Mouse (Mus musculus): ENCODE measurements around the gene Defb19. TPM values are rescaled to one million over a fixed set of nuclear protein-coding genes. Genes with fewer than 3 reads are reported as not detected.

Gene Defb19
- polyA plus RNA-seq, 1 experiment from 2014 or later: not detected

DNA sequence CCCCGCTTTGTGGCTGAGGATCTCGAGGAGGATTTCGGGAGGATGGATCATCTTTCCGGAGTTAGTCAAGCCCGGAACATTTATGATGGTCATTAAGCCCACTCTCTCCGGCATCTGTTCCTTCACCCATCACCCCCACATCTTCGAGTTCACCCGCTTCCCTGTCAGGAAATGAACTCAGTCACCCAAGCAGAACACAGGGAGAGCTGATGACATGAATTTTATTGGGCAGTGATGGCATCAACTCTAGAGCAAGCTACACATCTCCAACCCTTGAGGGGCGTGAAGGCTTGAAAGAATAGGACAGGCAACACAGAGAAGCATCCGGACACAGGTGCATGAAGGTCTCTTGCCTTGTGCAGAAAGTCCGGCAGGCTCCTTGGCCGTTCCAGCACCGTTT lies 42.0 kb upstream of the Defb19 start:
- Histone ChIP-seq H3K4me1 (ENCODE audit: control insufficient read depth, insufficient read depth, low read length) (peaks cover 2% of the 10 kb centered on the region; the same call in 1 of the 2 replicates), H3K9ac (replicated peaks; ENCODE audit: low read length) (no peak overlapping the region), H3K36me3 (replicated peaks; ENCODE audit: control insufficient read depth, insufficient read depth, low read depth, low read length) (no peaks in the 10 kb centered on the region), H3K4me2 (ENCODE audit: low read depth, low read length) (no peak overlapping the region), H3K27me3 (ENCODE audit: control insufficient read depth, insufficient read depth, low read length) (peaks cover 17% of the 10 kb centered on the region), H3K9me3 (replicated peaks; ENCODE audit: control insufficient read depth, low read length) (no peaks in the 10 kb centered on the region), H3K4me3 (ENCODE audit: low read depth, low read length) (no peak overlapping the region), H3K27ac (replicated peaks; ENCODE audit: low read depth, low read length) (no peak overlapping the region)
- DNase-seq (ENCODE audit: low spot score) (no peak), ATAC-seq (replicated peaks; ENCODE audit: insufficient number of reproducible peaks, low FRiP score, low TSS enrichment, low read depth) (no peak)
- 88% methylated on average over 13 of the region's 13 CpGs for WGBS

DNA sequence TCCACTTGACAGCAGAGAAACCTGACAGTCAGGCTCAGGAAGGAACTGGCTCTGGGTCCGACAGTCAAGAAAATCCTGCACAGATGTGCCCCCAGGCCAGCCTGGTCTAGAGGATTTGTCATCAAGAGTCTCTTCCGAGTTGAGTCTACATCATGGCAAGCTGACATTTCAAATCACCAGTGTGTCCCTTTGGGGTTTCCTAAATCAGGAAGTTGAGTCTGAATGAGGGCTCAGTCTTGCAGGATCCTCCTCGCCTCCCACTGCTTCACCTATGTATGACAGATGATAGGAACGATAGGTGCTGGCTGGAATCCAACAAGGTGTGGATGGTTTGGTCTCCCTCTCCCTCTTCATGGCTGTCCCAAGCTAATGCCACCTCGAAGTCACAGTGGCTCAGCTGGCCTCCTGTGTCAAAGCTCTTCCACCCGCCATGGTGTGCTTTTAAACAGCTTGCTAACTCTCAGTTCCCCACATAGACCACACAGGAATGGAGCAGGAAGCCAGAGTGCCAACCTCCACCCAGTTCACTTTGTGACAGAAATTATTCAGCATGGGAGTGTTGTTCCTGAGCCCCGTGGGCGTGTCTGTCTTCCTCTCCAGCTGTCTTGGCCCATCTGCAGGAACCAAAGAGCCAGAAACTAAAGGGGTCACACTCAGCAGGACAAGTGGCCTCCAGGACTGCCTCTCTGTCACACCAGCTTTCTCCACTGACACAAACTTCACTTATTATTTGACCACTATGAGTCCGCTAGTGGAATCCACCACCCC lies 40.4 kb upstream of the Defb19 start:
- no peak overlapping the region for H3K4me3 ChIP-seq (ENCODE audit: low read depth, low read length)
- WGBS: 63% methylated on average over 9 of the region's 9 CpGs
- no peak overlapping the region for H3K9ac ChIP-seq (replicated peaks; ENCODE audit: low read length)
- DNase-seq (ENCODE audit: low spot score) (no peak), ATAC-seq (replicated peaks; ENCODE audit: insufficient number of reproducible peaks, low FRiP score, low TSS enrichment, low read depth) (no peak)
- H3K36me3 ChIP-seq (replicated peaks; ENCODE audit: control insufficient read depth, insufficient read depth, low read depth, low read length): no peaks in the 10 kb centered on the region
- H3K9me3 ChIP-seq (replicated peaks; ENCODE audit: control insufficient read depth, low read length): no peaks in the 10 kb centered on the region
- H3K4me1 ChIP-seq (ENCODE audit: control insufficient read depth, insufficient read depth, low read length): no peaks in the 10 kb centered on the region
- no peak overlapping the region for H3K27ac ChIP-seq (replicated peaks; ENCODE audit: low read depth, low read length)
- no peak overlapping the region for H3K4me2 ChIP-seq (ENCODE audit: low read depth, low read length)
- H3K27me3 ChIP-seq (ENCODE audit: control insufficient read depth, insufficient read depth, low read length): peaks cover 3% of the 10 kb centered on the region

- H3K27ac ChIP-seq (replicated peaks; ENCODE audit: low read depth, low read length): no peak overlapping the region
- WGBS: 53% methylated on average over 5 of the region's 5 CpGs
- ATAC-seq (replicated peaks; ENCODE audit: insufficient number of reproducible peaks, low FRiP score, low TSS enrichment, low read depth) (no peak), DNase-seq (ENCODE audit: low spot score) (no peak)
- no peaks in the 10 kb centered on the region for H3K36me3 ChIP-seq (replicated peaks; ENCODE audit: control insufficient read depth, insufficient read depth, low read depth, low read length)
- H3K27me3 ChIP-seq (ENCODE audit: control insufficient read depth, insufficient read depth, low read length): no peaks in the 10 kb centered on the region
- H3K4me2 ChIP-seq (ENCODE audit: low read depth, low read length): no peak overlapping the region
- no peak overlapping the region for H3K9ac ChIP-seq (replicated peaks; ENCODE audit: low read length)
- no peak overlapping the region for H3K4me3 ChIP-seq (ENCODE audit: low read depth, low read length)
- no peaks in the 10 kb centered on the region for H3K4me1 ChIP-seq (ENCODE audit: control insufficient read depth, insufficient read depth, low read length)
- H3K9me3 ChIP-seq (replicated peaks; ENCODE audit: control insufficient read depth, low read length): no peaks in the 10 kb centered on the region
These were observed 37.3 kb upstream of the Defb19 start for GRCm38 (mm10) chr2:152617374-152617773.

GRCm38 (mm10) chr2:152616470-152616869 lies 36.4 kb upstream of the Defb19 start:
- no peaks in the 10 kb centered on the region for H3K27me3 ChIP-seq (ENCODE audit: control insufficient read depth, insufficient read depth, low read length)
- no peaks in the 10 kb centered on the region for H3K36me3 ChIP-seq (replicated peaks; ENCODE audit: control insufficient read depth, insufficient read depth, low read depth, low read length)
- DNase-seq (ENCODE audit: low spot score) (no peak), ATAC-seq (replicated peaks; ENCODE audit: insufficient number of reproducible peaks, low FRiP score, low TSS enrichment, low read depth) (no peak)
- no peaks in the 10 kb centered on the region for H3K9me3 ChIP-seq (replicated peaks; ENCODE audit: control insufficient read depth, low read length)
- H3K4me2 ChIP-seq (ENCODE audit: low read depth, low read length): no peak overlapping the region
- H3K4me1 ChIP-seq (ENCODE audit: control insufficient read depth, insufficient read depth, low read length): no peaks in the 10 kb centered on the region
- H3K27ac ChIP-seq (replicated peaks; ENCODE audit: low read depth, low read length): no peak overlapping the region
- no peak overlapping the region for H3K4me3 ChIP-seq (ENCODE audit: low read depth, low read length)
- WGBS: 71% methylated on average over 6 of the region's 6 CpGs
- no peak overlapping the region for H3K9ac ChIP-seq (replicated peaks; ENCODE audit: low read length)

GRCm38 (mm10) chr2:152615563-152615962 lies 35.5 kb upstream of the Defb19 start:
- peak; percentile 89 for DNase-seq (ENCODE audit: low spot score)
- no peaks in the 10 kb centered on the region for H3K9me3 ChIP-seq (replicated peaks; ENCODE audit: control insufficient read depth, low read length)
- no peak overlapping the region for H3K9ac ChIP-seq (replicated peaks; ENCODE audit: low read length)
- H3K36me3 ChIP-seq (replicated peaks; ENCODE audit: control insufficient read depth, insufficient read depth, low read depth, low read length): no peaks in the 10 kb centered on the region
- H3K4me2 ChIP-seq (ENCODE audit: low read depth, low read length): no peak overlapping the region
- no peak overlapping the region for H3K4me3 ChIP-seq (ENCODE audit: low read depth, low read length)
- no peaks in the 10 kb centered on the region for H3K27me3 ChIP-seq (ENCODE audit: control insufficient read depth, insufficient read depth, low read length)
- no peaks in the 10 kb centered on the region for H3K4me1 ChIP-seq (ENCODE audit: control insufficient read depth, insufficient read depth, low read length)
- WGBS: 12% methylated on average over 7 of the region's 7 CpGs
- H3K27ac ChIP-seq (replicated peaks; ENCODE audit: low read depth, low read length): no peak overlapping the region
- no peak for ATAC-seq (replicated peaks; ENCODE audit: insufficient number of reproducible peaks, low FRiP score, low TSS enrichment, low read depth)

DNA sequence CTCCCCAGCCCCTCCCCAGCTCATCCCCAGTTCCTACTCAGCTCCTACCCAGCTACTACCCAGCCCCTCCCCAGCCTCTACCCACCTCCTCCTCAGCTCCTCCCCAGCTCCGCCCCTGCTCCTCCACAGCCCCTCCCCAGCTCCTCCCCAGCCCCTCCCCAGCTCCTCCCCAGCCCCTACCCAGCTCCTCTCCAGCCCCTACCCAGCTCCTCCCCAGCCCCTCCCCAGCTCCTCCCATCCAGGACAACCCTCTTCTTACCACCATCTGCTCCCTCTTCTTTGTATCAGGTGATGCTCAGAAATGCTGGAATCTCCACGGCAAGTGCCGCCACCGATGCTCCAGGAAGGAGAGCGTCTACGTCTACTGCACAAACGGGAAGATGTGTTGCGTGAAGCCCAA lies 32.1 kb upstream of the Defb19 start:
- Histone ChIP-seq H3K4me3 (ENCODE audit: low read depth, low read length) (no peak overlapping the region), H3K4me1 (ENCODE audit: control insufficient read depth, insufficient read depth, low read length) (no peaks in the 10 kb centered on the region), H3K4me2 (ENCODE audit: low read depth, low read length) (no peak overlapping the region), H3K27ac (replicated peaks; ENCODE audit: low read depth, low read length) (no peak overlapping the region), H3K9me3 (replicated peaks; ENCODE audit: control insufficient read depth, low read length) (no peaks in the 10 kb centered on the region), H3K36me3 (replicated peaks; ENCODE audit: control insufficient read depth, insufficient read depth, low read depth, low read length) (no peaks in the 10 kb centered on the region), H3K27me3 (ENCODE audit: control insufficient read depth, insufficient read depth, low read length) (no peaks in the 10 kb centered on the region), H3K9ac (replicated peaks; ENCODE audit: low read length) (no peak overlapping the region)
- ATAC-seq (replicated peaks; ENCODE audit: insufficient number of reproducible peaks, low FRiP score, low TSS enrichment, low read depth): no peak
- 32% methylated on average over 7 of the region's 8 CpGs for WGBS
- DNase-seq (ENCODE audit: low spot score): peak; percentile 10

GRCm38 (mm10) chr2:152608719-152609118 lies 28.6 kb upstream of the Defb19 start:
- Histone ChIP-seq H3K4me1 (ENCODE audit: control insufficient read depth, insufficient read depth, low read length) (no peaks in the 10 kb centered on the region), H3K9me3 (replicated peaks; ENCODE audit: control insufficient read depth, low read length) (no peaks in the 10 kb centered on the region), H3K27ac (replicated peaks; ENCODE audit: low read depth, low read length) (no peak overlapping the region), H3K36me3 (replicated peaks; ENCODE audit: control insufficient read depth, insufficient read depth, low read depth, low read length) (no peaks in the 10 kb centered on the region), H3K4me2 (ENCODE audit: low read depth, low read length) (no peak overlapping the region), H3K9ac (replicated peaks; ENCODE audit: low read length) (no peak overlapping the region), H3K4me3 (ENCODE audit: low read depth, low read length) (no peak overlapping the region), H3K27me3 (ENCODE audit: control insufficient read depth, insufficient read depth, low read length) (no peaks in the 10 kb centered on the region)
- 78% methylated on average over 1 of the region's 1 CpGs for WGBS
- no peak for ATAC-seq (replicated peaks; ENCODE audit: insufficient number of reproducible peaks, low FRiP score, low TSS enrichment, low read depth)
- DNase-seq (ENCODE audit: low spot score): no peak

- no peak overlapping the region for H3K4me2 ChIP-seq (ENCODE audit: low read depth, low read length)
- 69% methylated on average over 6 of the region's 6 CpGs for WGBS
- ATAC-seq (replicated peaks; ENCODE audit: insufficient number of reproducible peaks, low FRiP score, low TSS enrichment, low read depth) (no peak), DNase-seq (ENCODE audit: low spot score) (no peak)
- H3K27ac ChIP-seq (replicated peaks; ENCODE audit: low read depth, low read length): no peak overlapping the region
- H3K9ac ChIP-seq (replicated peaks; ENCODE audit: low read length): no peak overlapping the region
- no peaks in the 10 kb centered on the region for H3K36me3 ChIP-seq (replicated peaks; ENCODE audit: control insufficient read depth, insufficient read depth, low read depth, low read length)
- no peak overlapping the region for H3K4me3 ChIP-seq (ENCODE audit: low read depth, low read length)
- no peaks in the 10 kb centered on the region for H3K9me3 ChIP-seq (replicated peaks; ENCODE audit: control insufficient read depth, low read length)
- H3K4me1 ChIP-seq (ENCODE audit: control insufficient read depth, insufficient read depth, low read length): no peaks in the 10 kb centered on the region
- no peaks in the 10 kb centered on the region for H3K27me3 ChIP-seq (ENCODE audit: control insufficient read depth, insufficient read depth, low read length)
These were observed 27.6 kb upstream of the Defb19 start for GRCm38 (mm10) chr2:152607746-152608145.
